Mouse (Mus musculus): ENCODE measurements at regions not wholly inside any gene's neighbourhood (a gene's known extent, or its start where the extent isn't known, plus 50 kb on each side); places are given as distances from the start of the nearest gene placed in this dataset.

- H3K36me3 ChIP-seq (ENCODE audit: control insufficient read depth, insufficient read depth): no peaks in the 10 kb centered on the region
- no peak overlapping the region for H3K4me3 ChIP-seq
- H3ac ChIP-seq (ENCODE audit: control insufficient read depth, insufficient read length): no peak overlapping the region
- no peak overlapping the region for H3K4me2 ChIP-seq (ENCODE audit: low read depth)
- H3K79me2 ChIP-seq (ENCODE audit: control insufficient read depth, insufficient read depth): no peaks in the 10 kb centered on the region
- H3K27me3 ChIP-seq (ENCODE audit: control insufficient read depth, insufficient read depth, insufficient read length): no peaks in the 10 kb centered on the region
- no peak for TF ChIP-seq MYOG (IDR thresholded peaks at IDR 0.05; ENCODE audit: control insufficient read depth in 1 of 3, insufficient read depth in 1 of 3, insufficient read length in 2 of 3, low read depth in 2 of 3)
- no peak for TF ChIP-seq MYOD1 (IDR thresholded peaks at IDR 0.05; ENCODE audit: control insufficient read depth in 1 of 3, insufficient read length in 2 of 3, low read depth in 2 of 3)
- no peak for TF ChIP-seq TCF12 (IDR thresholded peaks at IDR 0.05; ENCODE audit: insufficient read depth, poor library complexity, severe bottlenecking)
- TF ChIP-seq CEBPB (IDR thresholded peaks at IDR 0.05; ENCODE audit: insufficient read depth, poor library complexity, severe bottlenecking): no peak
- TF ChIP-seq REST (IDR thresholded peaks at IDR 0.05; ENCODE audit: insufficient read depth, insufficient read length): no peak
Measured at GRCm38 (mm10) chr2:61476648-61477047, 101.7 kb upstream of the Tank start.

DNA sequence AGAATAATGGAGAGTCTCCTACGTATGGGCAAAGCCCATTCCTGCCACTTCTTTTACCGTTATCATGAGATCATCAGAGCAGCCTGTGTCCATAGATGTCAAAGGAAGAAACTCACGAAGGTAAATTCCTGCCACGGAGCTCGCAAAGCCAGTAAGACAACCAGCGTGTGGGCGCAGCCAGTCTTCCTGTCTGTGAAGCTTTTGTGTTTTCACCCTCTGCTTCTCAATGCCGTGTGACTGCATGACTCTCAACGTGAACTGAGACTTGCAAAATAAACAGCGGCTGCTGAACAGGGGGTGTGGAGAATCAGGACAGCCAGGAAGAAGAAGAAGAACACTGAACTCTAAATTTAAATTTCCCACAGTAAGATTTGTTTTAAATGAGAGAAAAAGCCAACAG, 103.8 kb upstream of the Tank start:
- Histone ChIP-seq H3K4me3 (no peak overlapping the region), H3ac (ENCODE audit: control insufficient read depth, insufficient read length) (no peak overlapping the region), H3K36me3 (ENCODE audit: control insufficient read depth, insufficient read depth) (no peaks in the 10 kb centered on the region), H3K27me3 (ENCODE audit: control insufficient read depth, insufficient read depth, insufficient read length) (no peaks in the 10 kb centered on the region), H3K4me2 (ENCODE audit: low read depth) (no peak overlapping the region), H3K79me2 (ENCODE audit: control insufficient read depth, insufficient read depth) (no peaks in the 10 kb centered on the region)
- TF ChIP-seq REST (IDR thresholded peaks at IDR 0.05; ENCODE audit: insufficient read depth, insufficient read length) (no peak), POLR2AphosphoS2 (IDR thresholded peaks at IDR 0.05; ENCODE audit: insufficient read length, low read depth) (no peak), SRF (IDR thresholded peaks at IDR 0.05; ENCODE audit: control insufficient read depth, insufficient read length, low read depth) (no peak), E2F4 (IDR thresholded peaks at IDR 0.05; ENCODE audit: insufficient read depth) (no peak), USF1 (IDR thresholded peaks at IDR 0.05; ENCODE audit: low read depth) (no peak), CEBPB (IDR thresholded peaks at IDR 0.05; ENCODE audit: insufficient read depth, poor library complexity, severe bottlenecking) (no peak), POLR2A (IDR thresholded peaks at IDR 0.05; ENCODE audit: insufficient read length, low read depth) (no peak), MYOG (IDR thresholded peaks at IDR 0.05; ENCODE audit: control insufficient read depth in 1 of 3, insufficient read depth in 1 of 3, insufficient read length in 2 of 3, low read depth in 2 of 3) (no peak), TCF12 (IDR thresholded peaks at IDR 0.05; ENCODE audit: insufficient read depth, poor library complexity, severe bottlenecking) (no peak), TCF3 (IDR thresholded peaks at IDR 0.05; ENCODE audit: insufficient read length, low read depth) (no peak), MAX (IDR thresholded peaks at IDR 0.05; ENCODE audit: low read depth) (no peak), MYOD1 (IDR thresholded peaks at IDR 0.05; ENCODE audit: control insufficient read depth in 1 of 3, insufficient read length in 2 of 3, low read depth in 2 of 3) (no peak)

DNA sequence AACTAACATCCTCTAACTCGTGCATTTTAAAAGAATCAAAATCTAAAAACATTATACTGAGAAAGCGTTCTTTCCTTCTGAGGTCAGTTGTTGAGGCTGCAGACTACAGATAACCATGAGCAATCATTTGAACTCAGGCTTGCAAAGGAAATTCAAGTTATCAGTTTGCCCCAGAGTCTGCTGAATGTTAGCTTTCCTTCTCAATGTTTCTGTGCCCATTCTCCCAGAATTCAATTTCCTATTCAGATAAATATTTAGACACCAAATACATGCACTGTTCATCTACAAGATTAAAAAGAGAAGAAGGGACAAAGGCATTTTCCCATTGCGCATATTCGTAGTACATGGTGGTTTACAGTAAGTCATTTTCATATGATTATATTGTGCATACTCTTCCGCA, 107.9 kb upstream of the Tank start:
- no peaks in the 10 kb centered on the region for H3K36me3 ChIP-seq (ENCODE audit: control insufficient read depth, insufficient read depth)
- no peak overlapping the region for H3ac ChIP-seq (ENCODE audit: control insufficient read depth, insufficient read length)
- TF ChIP-seq MAX (IDR thresholded peaks at IDR 0.05; ENCODE audit: low read depth): no peak
- TF ChIP-seq REST (IDR thresholded peaks at IDR 0.05; ENCODE audit: insufficient read depth, insufficient read length): no peak
- TF ChIP-seq MYOD1 (IDR thresholded peaks at IDR 0.05; ENCODE audit: control insufficient read depth in 1 of 3, insufficient read length in 2 of 3, low read depth in 2 of 3): no peak
- TF ChIP-seq TCF3 (IDR thresholded peaks at IDR 0.05; ENCODE audit: insufficient read length, low read depth): no peak
- TF ChIP-seq USF1 (IDR thresholded peaks at IDR 0.05; ENCODE audit: low read depth): no peak
- TF ChIP-seq SRF (IDR thresholded peaks at IDR 0.05; ENCODE audit: control insufficient read depth, insufficient read length, low read depth): no peak
- TF ChIP-seq MYOG (IDR thresholded peaks at IDR 0.05; ENCODE audit: control insufficient read depth in 1 of 3, insufficient read depth in 1 of 3, insufficient read length in 2 of 3, low read depth in 2 of 3): no peak
- TF ChIP-seq CEBPB (IDR thresholded peaks at IDR 0.05; ENCODE audit: insufficient read depth, poor library complexity, severe bottlenecking): no peak
- TF ChIP-seq E2F4 (IDR thresholded peaks at IDR 0.05; ENCODE audit: insufficient read depth): no peak
- no peak for TF ChIP-seq POLR2AphosphoS2 (IDR thresholded peaks at IDR 0.05; ENCODE audit: insufficient read length, low read depth)
- TF ChIP-seq POLR2A (IDR thresholded peaks at IDR 0.05; ENCODE audit: insufficient read length, low read depth): no peak
- TF ChIP-seq TCF12 (IDR thresholded peaks at IDR 0.05; ENCODE audit: insufficient read depth, poor library complexity, severe bottlenecking): no peak
- H3K27me3 ChIP-seq (ENCODE audit: control insufficient read depth, insufficient read depth, insufficient read length): no peaks in the 10 kb centered on the region
- no peak overlapping the region for H3K4me2 ChIP-seq (ENCODE audit: low read depth)
- H3K4me3 ChIP-seq: no peak overlapping the region
- no peaks in the 10 kb centered on the region for H3K79me2 ChIP-seq (ENCODE audit: control insufficient read depth, insufficient read depth)

DNA sequence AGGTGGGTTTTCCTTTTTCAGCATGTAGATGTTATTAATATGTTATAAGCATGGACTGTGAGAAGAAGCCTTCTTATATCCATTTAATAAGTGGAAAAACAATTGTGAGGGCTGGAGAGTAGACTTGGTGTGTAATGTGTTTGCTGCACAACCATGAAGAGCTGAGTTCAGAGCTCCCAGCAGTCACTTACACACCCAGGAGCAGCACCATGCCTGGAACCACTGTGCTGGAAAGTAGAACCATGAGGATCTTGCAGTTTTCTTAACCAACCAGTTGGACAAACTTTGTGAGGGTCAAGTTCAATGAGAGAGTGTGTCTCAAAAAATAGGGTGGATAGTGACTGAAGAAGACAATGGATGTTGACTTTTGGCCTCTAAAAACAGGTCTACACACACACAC, 108.3 kb upstream of the Tank start:
- Histone ChIP-seq H3K4me2 (ENCODE audit: low read depth) (no peak overlapping the region), H3K79me2 (ENCODE audit: control insufficient read depth, insufficient read depth) (no peaks in the 10 kb centered on the region), H3K4me3 (no peak overlapping the region), H3ac (ENCODE audit: control insufficient read depth, insufficient read length) (no peak overlapping the region), H3K36me3 (ENCODE audit: control insufficient read depth, insufficient read depth) (no peaks in the 10 kb centered on the region), H3K27me3 (ENCODE audit: control insufficient read depth, insufficient read depth, insufficient read length) (no peaks in the 10 kb centered on the region)
- no peak for TF ChIP-seq SRF (IDR thresholded peaks at IDR 0.05; ENCODE audit: control insufficient read depth, insufficient read length, low read depth)
- TF ChIP-seq TCF12 (IDR thresholded peaks at IDR 0.05; ENCODE audit: insufficient read depth, poor library complexity, severe bottlenecking): no peak
- no peak for TF ChIP-seq REST (IDR thresholded peaks at IDR 0.05; ENCODE audit: insufficient read depth, insufficient read length)
- no peak for TF ChIP-seq USF1 (IDR thresholded peaks at IDR 0.05; ENCODE audit: low read depth)
- no peak for TF ChIP-seq CEBPB (IDR thresholded peaks at IDR 0.05; ENCODE audit: insufficient read depth, poor library complexity, severe bottlenecking)
- no peak for TF ChIP-seq E2F4 (IDR thresholded peaks at IDR 0.05; ENCODE audit: insufficient read depth)
- TF ChIP-seq MYOD1 (IDR thresholded peaks at IDR 0.05; ENCODE audit: control insufficient read depth in 1 of 3, insufficient read length in 2 of 3, low read depth in 2 of 3): no peak
- no peak for TF ChIP-seq TCF3 (IDR thresholded peaks at IDR 0.05; ENCODE audit: insufficient read length, low read depth)
- no peak for TF ChIP-seq POLR2AphosphoS2 (IDR thresholded peaks at IDR 0.05; ENCODE audit: insufficient read length, low read depth)
- TF ChIP-seq MYOG (IDR thresholded peaks at IDR 0.05; ENCODE audit: control insufficient read depth in 1 of 3, insufficient read depth in 1 of 3, insufficient read length in 2 of 3, low read depth in 2 of 3): no peak
- no peak for TF ChIP-seq MAX (IDR thresholded peaks at IDR 0.05; ENCODE audit: low read depth)
- no peak for TF ChIP-seq POLR2A (IDR thresholded peaks at IDR 0.05; ENCODE audit: insufficient read length, low read depth)

- H3K79me2 ChIP-seq (ENCODE audit: control insufficient read depth, insufficient read depth): no peaks in the 10 kb centered on the region
- H3ac ChIP-seq (ENCODE audit: control insufficient read depth, insufficient read length): no peak overlapping the region
- no peak for TF ChIP-seq E2F4 (IDR thresholded peaks at IDR 0.05; ENCODE audit: insufficient read depth)
- no peak for TF ChIP-seq USF1 (IDR thresholded peaks at IDR 0.05; ENCODE audit: low read depth)
- no peak for TF ChIP-seq POLR2AphosphoS2 (IDR thresholded peaks at IDR 0.05; ENCODE audit: insufficient read length, low read depth)
- no peak for TF ChIP-seq MYOG (IDR thresholded peaks at IDR 0.05; ENCODE audit: control insufficient read depth in 1 of 3, insufficient read depth in 1 of 3, insufficient read length in 2 of 3, low read depth in 2 of 3)
- TF ChIP-seq TCF12 (IDR thresholded peaks at IDR 0.05; ENCODE audit: insufficient read depth, poor library complexity, severe bottlenecking): no peak
- no peaks in the 10 kb centered on the region for H3K36me3 ChIP-seq (ENCODE audit: control insufficient read depth, insufficient read depth)
- no peaks in the 10 kb centered on the region for H3K27me3 ChIP-seq (ENCODE audit: control insufficient read depth, insufficient read depth, insufficient read length)
- no peak overlapping the region for H3K4me2 ChIP-seq (ENCODE audit: low read depth)
- H3K4me3 ChIP-seq: no peak overlapping the region
Measured at GRCm38 (mm10) chr2:61455902-61456301, 122.5 kb upstream of the Tank start.
